Mouse (Mus musculus) gastrocnemius, postnatal 36 days (tissue): ENCODE results near the gene Tshr. TPM values are rescaled to one million over a fixed set of nuclear protein-coding genes. Genes with fewer than 3 reads are reported as not detected.
"Not testable (repeated sequence)": the region's sequence is repeated elsewhere in the genome, so short reads cannot be mapped to it uniquely, and the experiment has no call there.

Experiments used
- DNase-seq, 2 experiments: peaks; one replicate each; pipeline ENCODE4 v3.0.0; 2022
- intact Hi-C: fragments of 180-260 bp; cut with DNase I; formaldehyde crosslinking; loops from one replicate; pipeline ENCODE4 v1.15.1; 2025
- total RNA-seq, 2 experiments: library from RNA; stranded (reverse); gene quantifications; 2 replicates each; pipeline ENCODE4 v1.2.3; 2021

Gene Tshr
- total RNA-seq, 2 experiments from 2014 or later, result 0.18 to 0.35 TPM

DNA sequence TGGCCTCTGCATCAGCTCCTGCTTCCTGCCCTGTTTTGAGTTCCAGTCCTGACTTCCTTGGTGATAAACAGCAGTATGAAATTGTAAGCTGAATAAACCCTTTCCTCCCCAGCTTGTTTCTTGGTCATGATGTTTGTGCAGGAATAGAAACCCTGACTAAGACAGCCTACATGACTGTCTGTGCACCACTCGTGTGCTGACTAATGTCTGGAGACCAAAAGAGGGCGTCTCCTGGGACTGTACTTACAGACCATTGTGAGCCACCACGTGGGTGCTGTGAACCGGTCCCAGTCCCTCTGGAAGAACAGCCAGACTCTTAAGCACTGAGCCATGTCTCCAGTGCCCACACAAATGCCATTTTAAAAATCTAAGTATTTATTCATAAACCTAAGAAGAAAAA, 201.5 kb downstream of the Tshr start:
- DNase-seq, intact Hi-C loops: not testable (repeated sequence)

DNA sequence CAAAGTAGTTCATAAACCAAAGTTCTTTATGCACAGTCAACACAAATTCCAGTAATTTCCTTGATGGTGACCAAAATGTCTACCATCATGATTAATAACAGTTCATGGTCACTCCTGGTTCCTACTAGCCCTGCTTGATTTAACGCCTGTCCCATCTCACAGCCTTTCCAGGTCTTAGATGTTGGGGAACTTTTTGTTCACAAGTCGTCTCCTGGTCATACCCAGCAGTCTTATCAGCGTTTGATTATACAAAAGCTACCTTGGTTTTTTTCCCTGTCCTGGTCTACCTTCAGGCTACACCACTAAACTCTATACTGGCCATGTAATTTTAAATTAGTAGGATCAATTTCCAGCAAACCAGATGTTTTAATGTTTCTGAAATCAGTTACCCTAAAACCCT, 202.7 kb downstream of the Tshr start:
- intact Hi-C loops, result no loop called here
- DNase-seq, result no peak

DNA sequence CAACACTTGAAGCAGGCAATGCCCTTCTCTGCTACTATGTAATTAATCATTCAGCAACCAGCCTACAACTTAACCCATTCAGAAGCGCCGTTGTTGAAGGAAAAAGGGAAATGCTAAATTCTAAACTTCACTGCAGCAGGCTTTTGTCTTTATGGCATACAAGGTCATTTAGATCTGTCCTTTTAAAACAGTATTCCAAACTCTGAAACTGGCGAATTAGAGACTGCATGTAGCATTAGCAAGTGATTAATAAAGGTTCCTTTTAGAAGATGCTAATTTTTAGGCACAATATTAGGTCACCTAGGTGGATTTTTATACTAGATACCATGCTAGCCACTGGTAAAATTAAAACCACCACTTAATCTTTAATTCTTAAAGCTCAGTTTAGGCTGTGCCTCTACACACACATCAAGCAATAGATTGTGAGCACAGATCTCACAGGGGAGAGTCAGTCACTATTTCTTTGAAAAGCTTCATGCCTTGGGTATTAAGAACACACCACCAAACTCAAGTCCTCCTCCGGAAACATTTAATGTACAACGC, 203.2 kb downstream of the Tshr start:
- intact Hi-C loops, result no loop called here
- no peak for DNase-seq

DNA sequence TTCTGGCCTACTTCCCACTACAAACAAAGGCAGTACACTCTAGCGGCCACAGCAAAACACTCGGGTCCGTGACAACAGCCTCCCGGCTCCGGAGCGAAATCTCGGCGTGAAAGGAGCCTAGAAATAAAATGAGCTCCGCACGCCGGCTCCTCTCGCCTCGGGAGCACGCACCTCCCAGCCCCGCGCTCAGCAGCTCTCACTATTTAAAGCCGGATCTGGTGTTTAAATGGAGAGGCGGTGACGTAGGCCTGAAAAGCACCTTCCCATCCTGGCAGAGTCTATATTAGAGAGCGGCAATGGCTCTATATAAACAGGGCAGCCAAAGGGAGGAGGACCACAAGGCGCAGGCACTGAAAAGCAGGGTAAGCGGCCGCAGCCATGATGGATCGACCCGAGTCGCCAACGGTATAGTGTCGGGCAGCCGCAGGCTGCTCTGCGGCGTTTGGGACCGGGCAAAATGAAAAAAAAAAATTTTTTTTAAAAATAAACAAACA, 203.9 kb downstream of the Tshr start:
- DNase-seq, result peak; percentile 84 to 86
- intact Hi-C loops, result no loop called here

DNA sequence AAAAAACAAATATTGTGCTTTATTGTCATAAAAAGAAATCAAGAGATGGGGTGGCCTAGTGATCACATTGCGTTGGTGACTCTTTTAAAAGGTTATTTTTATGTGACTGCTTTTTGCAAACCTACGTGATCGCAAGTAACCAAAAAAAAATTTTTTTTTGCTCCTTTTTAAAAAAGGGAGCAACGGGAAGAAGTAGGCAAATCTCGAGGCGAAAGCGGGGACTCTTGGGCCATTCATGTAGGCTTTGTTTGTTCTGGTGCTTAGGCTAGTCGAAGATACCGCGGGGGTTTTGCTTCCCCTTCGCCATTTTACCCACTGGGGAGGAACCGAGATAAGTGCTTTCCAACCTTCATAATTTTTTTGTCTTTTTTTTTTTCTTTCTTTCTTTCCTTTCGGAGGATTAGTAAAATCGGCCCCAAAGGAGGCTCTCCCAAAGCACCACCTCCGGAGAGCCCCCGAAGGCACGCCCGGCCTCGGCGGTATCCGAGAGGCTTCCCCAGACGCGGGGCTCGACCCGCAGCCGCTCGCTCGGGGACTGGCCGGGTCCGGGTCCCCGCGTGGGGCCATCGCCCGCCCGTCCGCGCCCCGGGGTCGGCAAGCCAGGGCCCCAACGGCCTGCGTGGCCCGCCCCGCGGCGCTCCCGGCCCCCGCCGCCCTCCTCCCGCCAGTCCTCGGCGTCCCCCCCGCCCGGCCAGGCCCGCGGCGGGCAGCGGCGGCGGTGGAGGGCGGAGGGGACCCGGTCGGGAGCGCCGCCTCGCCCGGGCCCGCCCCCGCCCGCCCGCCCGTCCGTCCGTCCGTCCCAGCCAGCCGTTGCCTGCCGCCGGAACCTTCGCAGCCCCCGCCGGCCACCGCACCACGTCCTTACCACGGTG, 204.5 kb downstream of the Tshr start:
- intact Hi-C loops, result no loop called here

DNA sequence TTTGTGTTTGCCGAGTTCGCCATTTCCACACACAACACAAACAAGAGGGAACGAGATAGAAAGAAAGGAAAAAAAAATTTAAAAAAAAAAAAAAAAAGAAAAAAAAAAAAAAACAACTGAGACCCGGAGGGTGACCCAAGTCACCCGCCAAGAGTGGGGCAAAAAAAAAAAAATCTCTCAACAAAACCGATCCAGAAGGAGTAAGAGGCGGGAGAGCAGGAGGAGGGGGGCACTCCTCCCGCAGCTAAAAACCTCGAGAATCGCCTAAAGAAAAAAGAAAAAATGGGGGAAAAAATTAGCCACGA, 205.1 kb downstream of the Tshr start:
- intact Hi-C loops, result no loop called here
- no peak for DNase-seq

More for the DNA sequence above, 204.5 kb downstream of the Tshr start:
- peak; percentile 33 to 58 for DNase-seq

DNA sequence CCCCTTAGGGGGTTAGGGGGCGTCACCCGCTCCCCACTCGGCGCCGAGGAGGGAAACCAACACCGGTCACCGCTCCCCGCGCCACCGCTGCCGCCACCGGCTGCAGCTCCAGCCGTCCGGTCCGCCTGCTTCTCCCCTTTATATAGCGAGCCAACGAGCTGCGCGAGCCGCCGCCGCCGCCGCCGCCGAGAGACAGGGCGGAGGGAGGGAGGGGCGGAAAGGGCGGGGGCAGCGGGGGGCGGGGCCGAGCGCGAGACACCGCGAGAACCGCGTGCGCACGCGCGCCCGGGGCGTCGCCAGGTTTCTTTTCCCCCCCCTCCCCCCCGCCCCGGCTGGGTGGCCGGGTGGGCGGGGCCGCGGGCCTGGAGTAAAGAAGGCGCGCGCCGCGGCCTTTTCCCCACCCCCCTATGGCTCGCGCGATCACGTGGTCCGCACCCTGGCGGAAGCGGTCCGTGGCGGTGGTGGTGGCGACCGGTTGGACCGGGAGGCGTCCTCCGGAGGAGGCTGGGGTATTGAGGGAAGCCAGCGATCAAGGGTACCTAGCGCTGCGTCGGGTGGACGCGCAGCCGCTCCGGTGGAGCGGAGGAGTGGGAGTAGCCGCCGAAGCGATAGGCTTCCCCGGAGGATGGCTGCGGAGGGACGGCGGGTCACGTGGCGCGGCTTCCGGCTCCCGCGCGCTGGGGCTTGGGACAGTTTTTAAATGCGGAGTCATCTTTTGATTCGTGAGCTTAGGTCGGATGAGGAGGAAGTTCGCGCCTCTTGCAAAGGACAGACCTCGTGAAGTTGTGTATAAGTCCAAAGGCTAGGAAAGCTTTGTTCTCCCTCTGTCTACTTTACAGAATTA, 205.7 kb downstream of the Tshr start, which contains the start of gene Gtf2a1:
Gtf2a1 (minus strand) TSS at position 641 of the 844 bp plus-strand sequence.
- peak; percentile 92 to 94 for DNase-seq
- intact Hi-C loops, result no loop called here

DNA sequence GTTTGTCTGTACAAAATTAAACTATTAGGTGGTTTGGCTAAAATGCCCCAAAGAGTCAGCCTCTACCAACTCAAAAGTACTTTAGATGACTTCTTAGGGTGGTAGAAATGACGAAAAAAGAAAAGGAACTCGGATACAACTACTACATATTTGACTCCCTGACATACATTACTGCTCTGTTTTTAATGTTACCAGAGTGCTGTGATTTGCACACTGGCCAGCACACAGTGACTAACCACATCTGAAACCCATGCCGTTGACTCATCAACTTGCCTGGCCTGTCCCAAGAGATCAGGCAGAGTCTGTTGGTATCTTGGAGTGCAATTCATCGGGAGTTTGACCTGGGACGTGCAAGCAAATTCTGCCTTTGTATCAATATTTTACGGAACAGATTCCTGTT, 206.4 kb downstream of the Tshr start:
- no peak for DNase-seq
- intact Hi-C loops, result no loop called here

DNA sequence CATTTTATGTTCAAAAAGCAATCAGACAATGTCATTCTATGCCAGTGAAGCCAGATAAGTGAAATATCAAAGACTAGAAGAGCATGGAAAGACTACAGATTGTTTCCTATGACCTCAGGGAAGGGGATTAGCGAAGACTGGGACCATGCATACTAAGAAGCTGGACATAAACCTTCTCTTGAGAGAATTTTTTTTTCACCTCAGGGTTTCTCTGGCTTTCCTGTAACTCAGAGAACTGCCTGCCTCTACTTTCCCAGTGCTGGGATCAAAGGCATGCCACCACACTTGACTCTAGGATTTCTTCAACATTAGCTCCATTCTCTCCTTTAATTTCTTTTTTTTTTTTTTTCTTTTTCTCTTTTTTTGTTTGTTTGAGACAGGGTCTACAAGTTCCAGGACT, 206.8 kb downstream of the Tshr start:
- intact Hi-C loops, result no loop called here
- DNase-seq, result no peak

DNA sequence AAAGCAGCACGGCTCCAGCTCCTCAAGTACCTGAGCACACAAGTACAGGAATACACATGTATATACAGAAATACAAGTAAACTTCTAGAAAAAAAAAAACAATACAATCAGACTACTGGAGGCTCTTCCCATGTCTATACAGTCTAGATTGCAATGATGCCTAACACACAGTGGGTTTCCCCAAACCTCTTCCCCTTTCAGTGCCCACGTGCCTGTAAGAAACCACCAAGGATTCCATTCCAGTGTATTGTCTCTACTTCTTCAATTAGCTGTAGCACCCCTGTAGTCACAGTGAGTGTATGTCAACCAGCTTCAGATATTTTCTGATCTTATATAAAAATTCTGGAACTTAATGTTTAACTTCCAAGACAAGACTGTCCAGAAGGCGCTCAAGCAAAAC, 207.8 kb downstream of the Tshr start:
- intact Hi-C loops, result no loop called here

More for the DNA sequence above, 207.8 kb downstream of the Tshr start:
- DNase-seq, result no peak

Other genes starting within 250 kb of the Tshr start
- gene Cep128, start 154 bp upstream of the Tshr start, total RNA-seq, result 1 to 10 TPM; 1.2 to 1.3 TPM
- gene Gtf2a1, start 205.9 kb downstream of the Tshr start, total RNA-seq, result 10 to 100 TPM; 18.5 to 20.9 TPM